Mouse (Mus musculus) adrenal gland, postnatal 4 days (tissue): ENCODE data around the gene Zfp943. TPM values are rescaled to one million over a fixed set of nuclear protein-coding genes. Genes with fewer than 3 reads are reported as not detected.
A peak's percentile ranks its signal among the peaks of the same experiment; 100 is the strongest.
"Not testable (repeated sequence)": the region's sequence is repeated elsewhere in the genome, so short reads cannot be mapped to it uniquely, and the experiment has no call there.

ENCODE experiments used
- DNase-seq, 2 experiments: peaks; one replicate each; pipeline ENCODE4 v3.0.0; 2021 to 2022; ENCODE audit warnings: low spot score in 2 of 2, mixed read lengths in 2 of 2
- long read RNA-seq, 2 experiments: library from polyadenylated mRNA; stranded (forward); transcript quantifications; one replicate each; pipeline ENCODE4 v2.0.0; 2021
- total RNA-seq, 2 experiments: library from RNA; stranded (reverse); gene quantifications; 2 replicates each; pipeline ENCODE4 v1.2.3; 2021

The Zfp943 gene
- total RNA-seq, result 10 to 100 TPM; 13.7 to 16.6 TPM
- long read RNA-seq, experiment 1, partial matches to known transcripts, result 0 of 3 reads
- long read RNA-seq, experiment 1, other reads (novel, unspliced or antisense), result 0 of 3 reads
- long read RNA-seq, experiment 2, transcript Zfp943-201 (4 exons, 2,741 nt), result major isoform, 5 of 8 reads
- long read RNA-seq, experiment 2, partial matches to known transcripts, result 0 of 8 reads
- long read RNA-seq, experiment 2, other reads (novel, unspliced or antisense), result 3 of 8 reads

DNA sequence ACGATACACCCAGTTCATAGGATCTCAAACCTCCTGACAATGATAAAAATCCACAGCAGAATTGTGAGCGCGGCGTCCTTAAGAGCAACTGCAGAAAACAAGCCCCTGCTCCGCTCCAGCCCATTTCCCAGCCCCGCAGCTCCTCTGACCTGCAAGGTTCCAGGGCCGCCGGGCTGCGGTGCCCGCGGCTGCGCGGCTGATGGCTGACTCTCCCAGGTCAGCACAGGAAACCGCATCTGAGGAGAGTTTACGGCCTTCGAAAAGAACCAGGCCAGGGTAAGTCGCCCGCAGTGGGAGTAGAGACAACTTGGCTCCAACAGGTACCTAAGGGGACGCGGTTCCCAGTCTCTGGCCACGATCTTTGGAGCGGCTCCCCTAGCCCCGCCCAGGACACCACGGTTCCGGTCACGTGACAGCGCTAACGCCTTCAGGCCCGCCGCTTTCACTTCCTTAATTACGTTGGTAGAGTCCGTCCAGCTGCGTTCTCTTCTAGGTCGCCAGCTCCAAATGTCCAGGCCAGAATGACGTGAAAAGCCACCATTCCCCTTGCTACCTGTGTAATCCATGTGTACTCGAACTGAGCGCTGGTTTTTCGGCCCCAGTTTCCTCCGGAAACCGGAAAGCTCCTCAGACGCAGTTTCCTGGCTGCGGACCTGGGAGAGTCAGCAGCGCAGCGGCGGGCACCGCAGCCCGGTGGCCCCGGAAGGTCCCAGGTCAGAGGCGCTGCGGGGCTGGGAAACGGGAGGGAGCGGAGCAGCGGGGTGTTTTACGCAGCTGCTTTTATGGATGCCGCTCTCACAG, at the start of gene Zfp943, which contains the start of gene Zfp942:
TSS of gene Zfp943 (plus strand) at position 446 of the 801 bp plus-strand sequence.
TSS of gene Zfp942 (minus strand) at position 358 of the 801 bp plus-strand sequence.
- DNase-seq, result peak; percentile 16 to 61

DNA sequence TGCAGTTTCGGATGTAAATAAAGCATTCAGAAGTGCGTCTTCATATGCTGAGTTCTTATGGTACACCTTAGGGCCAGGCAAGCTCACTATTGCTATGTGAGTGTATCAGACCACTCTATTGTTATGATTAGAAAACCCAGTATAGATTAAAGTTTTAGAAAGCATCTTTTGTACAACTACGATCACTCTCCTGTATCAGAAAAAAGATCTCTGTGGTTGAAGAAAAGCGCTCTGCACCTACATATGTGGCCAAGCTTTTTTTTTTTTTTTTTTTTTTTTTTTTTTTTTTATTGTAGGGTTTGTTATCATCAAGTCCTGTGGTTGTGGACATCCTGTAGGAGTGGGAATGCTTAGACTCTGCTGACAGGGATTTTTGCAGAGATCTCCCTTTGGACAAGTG, 950 bp downstream of the Zfp943 start:
- no peak for DNase-seq

DNA sequence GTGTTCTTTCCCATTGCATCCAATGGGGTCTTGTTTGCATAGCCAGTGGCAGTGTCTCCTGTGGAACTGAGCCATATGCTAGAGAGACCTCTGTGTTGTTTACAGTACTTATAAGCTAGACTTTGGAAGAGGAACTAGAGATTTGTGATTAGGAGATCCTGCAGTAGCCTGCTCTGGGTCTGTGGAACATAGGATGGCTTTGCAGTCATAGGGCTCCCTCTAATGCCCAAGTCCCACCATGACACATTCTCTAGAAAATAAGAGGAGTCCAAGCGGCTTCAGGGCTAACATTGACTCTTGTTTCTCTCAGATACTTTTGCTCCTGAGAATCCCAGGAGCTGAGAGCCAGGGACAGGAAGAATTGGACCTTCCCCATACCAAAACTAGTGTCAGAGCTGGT, 73.2 kb downstream of the Zfp943 start:
- not testable (repeated sequence) for DNase-seq

DNA sequence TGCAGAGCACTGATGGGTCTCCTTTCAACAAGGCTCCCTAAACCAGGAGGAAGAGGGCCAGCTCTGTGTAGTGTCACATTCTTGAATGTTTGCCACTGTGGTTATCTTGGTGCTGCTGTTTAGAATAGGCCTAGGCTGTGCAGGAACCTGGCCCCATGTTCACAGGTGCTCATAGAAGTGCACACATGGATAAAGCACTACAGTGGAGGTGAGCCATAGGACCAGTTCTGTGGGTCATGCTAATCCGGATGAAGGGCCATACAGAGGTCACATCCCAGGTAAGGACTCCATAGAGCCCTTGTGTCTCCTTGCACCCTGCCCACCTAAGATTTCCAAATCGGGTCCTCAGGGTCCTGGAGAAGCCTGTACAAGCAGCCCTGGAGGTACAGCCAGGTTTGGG, 87.1 kb downstream of the Zfp943 start:
- DNase-seq, result no peak

DNA sequence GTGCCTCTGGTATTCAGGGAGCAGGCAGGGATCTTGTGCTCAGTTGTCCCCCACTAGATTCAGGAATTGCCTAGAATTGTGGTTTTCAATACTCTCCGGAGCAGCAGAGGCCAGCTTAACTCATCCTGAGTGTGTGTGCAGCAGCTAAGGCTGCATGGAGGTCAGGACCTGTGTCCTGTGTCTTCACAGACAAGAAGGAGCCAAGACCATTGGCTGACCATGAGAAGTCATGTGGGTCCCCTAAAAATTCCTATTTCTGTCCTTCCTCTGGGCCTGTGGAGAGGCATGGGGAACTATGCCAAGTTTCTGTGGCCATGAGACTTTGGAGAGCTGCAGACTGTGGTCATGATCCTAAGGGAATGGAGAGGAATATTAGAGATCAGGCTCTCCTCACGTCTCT, 90.9 kb downstream of the Zfp943 start:
- DNase-seq, result no peak

DNA sequence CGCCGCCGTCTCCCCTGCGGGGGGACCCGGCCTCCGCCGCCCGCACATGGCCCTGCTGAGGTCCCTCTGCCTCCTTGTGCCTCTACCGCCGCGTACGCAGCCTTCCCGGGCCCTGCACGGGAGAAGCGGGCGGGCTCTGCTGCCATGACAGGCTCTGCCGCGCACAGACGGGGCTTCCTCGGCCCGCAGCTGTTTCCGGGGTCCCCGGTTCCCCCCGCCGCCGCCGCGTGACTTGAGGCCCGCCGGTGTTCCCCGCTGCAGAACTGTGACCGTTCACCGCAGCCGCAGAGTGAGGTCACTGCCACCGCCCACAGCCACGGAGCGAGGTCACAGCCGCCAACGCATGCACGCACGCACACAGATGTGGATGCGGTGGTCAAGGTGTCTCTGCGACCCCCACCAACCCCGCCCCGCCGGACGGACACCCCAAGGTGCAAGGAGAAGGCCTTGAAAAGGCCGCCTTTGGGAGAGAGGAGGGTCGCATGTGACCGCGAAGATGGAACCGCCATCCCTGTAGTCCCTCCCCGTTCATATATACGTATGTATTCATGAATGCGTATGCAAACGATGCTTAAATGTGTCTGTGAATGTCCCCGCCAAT, 118.8 kb downstream of the Zfp943 start:
- DNase-seq, result peak; percentile 12 to 22

DNA sequence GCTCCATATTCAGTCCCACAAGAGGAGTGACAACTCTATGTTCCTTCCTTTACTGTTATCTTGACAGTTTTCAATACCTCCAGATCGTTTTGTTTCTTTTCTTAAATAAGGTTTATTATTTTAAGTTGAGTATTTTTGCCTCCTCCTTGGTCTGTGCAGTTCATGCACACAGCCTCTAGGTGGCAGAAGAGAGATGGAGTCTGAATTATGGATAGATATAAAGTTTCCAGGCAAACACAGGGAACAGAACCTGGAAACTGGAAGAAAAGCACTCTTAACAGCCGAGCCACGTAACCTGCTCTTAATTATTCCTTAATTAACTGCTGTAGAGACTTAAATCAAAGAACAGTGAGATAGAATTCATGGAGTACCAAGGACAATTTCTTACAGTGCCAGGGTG, 120.9 kb downstream of the Zfp943 start:
- DNase-seq, result not testable (repeated sequence)

DNA sequence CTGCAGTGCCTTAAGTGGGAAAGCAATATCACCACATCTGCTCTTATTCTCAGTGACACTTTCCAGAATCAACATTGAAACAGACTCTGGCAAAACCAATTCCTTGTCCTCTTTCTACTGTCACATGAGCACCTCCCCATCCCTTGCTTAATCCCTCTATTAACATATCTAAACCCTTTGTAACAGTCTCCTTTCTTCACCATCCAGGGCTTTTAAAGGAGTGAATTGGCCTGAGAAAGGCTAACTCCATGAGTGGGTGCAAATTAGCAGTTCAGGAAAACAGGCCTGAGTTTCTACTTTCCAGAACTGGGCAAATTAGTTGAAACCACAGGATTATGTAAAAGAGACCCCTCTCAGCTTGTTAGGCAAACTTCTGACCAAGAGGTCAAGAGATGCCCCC, 156.4 kb downstream of the Zfp943 start:
- no peak for DNase-seq

Other genes starting within 250 kb of the Zfp943 start
- gene Zfp229, start 231.8 kb upstream of the Zfp943 start, total RNA-seq, result 10 to 100 TPM; 10.9 to 13.4 TPM
- gene Zfp820, start 116.8 kb upstream of the Zfp943 start, total RNA-seq, result 1 to 10 TPM; 7.6 to 8.4 TPM
- 1 to 10 TPM; 6.0 to 8.3 TPM for gene Zfp995, start 52.6 kb upstream of the Zfp943 start, total RNA-seq
- 10 to 100 TPM; 16.9 to 18.9 TPM for gene Zfp942, start 88 bp upstream of the Zfp943 start, total RNA-seq
- 1 to 10 TPM; 2.5 to 3.1 TPM for gene Zfp947, start 203.6 kb downstream of the Zfp943 start, total RNA-seq